Mouse (Mus musculus): ENCODE data around the gene Dab1.

Dab1 gene

GRCm38 (mm10) chr4:104792111-104792510 is 1173.0 kb downstream of the Dab1 start:
- DNase-seq = no peak

Data from cerebellum, adult 11 months (tissue).